Mouse (Mus musculus): ENCODE results near the gene Fam240a.

- TF ChIP-seq POLR2A (IDR thresholded peaks at IDR 0.05; ENCODE audit: low read depth, low read length) (no peak), CTCF (IDR thresholded peaks at IDR 0.05; ENCODE audit: extremely low read depth, insufficient read depth, insufficient read length, insufficient replicate concordance) (no peak)
Measured at GRCm38 (mm10) chr9:110874660-110875191, 41.9 kb downstream of the Fam240a start.

All from spleen, adult 2 months (tissue).